Mouse (Mus musculus): ENCODE data around the gene Ppp1cc.

- TF ChIP-seq CTCF (IDR thresholded peaks at IDR 0.05) (no peak), EP300 (IDR thresholded peaks at IDR 0.05) (no peak)
Measured at GRCm38 (mm10) chr5:122179665-122180064, 21.6 kb downstream of the Ppp1cc start.

Data from lung, postnatal 0 days (tissue).